Mouse (Mus musculus) layer of hippocampus, postnatal 14 days (tissue): Measurements from ENCODE around the gene Bri3. TPM values are rescaled to one million over a fixed set of nuclear protein-coding genes. Genes with fewer than 3 reads are reported as not detected.
"Not testable (repeated sequence)": the region's sequence is repeated elsewhere in the genome, so short reads cannot be mapped to it uniquely, and the experiment has no call there.

Source experiments
- DNase-seq, 2 experiments: peaks; one replicate each; pipeline ENCODE4 v3.0.0; 2021 to 2022; ENCODE audit warnings: low spot score in 2 of 2, mixed read lengths in 1 of 2
- total RNA-seq, 2 experiments: library from RNA; stranded (reverse); gene quantifications; 2 replicates each; pipeline ENCODE4 v1.2.3; 2021

The Bri3 gene
- total RNA-seq, 2 experiments from 2014 or later: 57.5 to 62.3 TPM

- DNase-seq: no peak
Observed at GRCm38 (mm10) chr5:144356776-144357455, 112.7 kb downstream of the Bri3 start.

DNA sequence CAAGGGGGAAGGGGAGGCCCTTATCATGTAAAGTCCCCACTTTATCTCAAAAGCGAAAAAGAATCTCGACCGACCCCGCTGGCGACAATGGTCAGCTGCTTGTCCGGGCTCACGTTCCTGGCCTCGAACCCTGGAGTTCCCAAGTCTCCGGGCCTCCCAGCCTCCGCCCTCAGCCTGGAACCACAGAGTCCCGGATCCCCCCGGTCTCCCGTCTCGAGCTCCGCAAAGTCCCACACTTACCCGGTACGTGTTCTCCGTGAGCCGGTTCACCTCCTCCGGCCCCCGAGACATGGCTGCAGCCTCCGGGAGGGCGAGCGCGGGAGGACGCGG, 113.3 kb downstream of the Bri3 start:
- DNase-seq: no peak

GRCm38 (mm10) chr5:144357881-144358591, 113.8 kb downstream of the Bri3 start, which contains the start of gene Baiap2l1:
Gene Baiap2l1 (minus strand): TSS chr5:144358112.
- DNase-seq: peak; percentile 18 to 26

GRCm38 (mm10) chr5:144358592-144358917, 114.3 kb downstream of the Bri3 start:
- no peak for DNase-seq

DNA sequence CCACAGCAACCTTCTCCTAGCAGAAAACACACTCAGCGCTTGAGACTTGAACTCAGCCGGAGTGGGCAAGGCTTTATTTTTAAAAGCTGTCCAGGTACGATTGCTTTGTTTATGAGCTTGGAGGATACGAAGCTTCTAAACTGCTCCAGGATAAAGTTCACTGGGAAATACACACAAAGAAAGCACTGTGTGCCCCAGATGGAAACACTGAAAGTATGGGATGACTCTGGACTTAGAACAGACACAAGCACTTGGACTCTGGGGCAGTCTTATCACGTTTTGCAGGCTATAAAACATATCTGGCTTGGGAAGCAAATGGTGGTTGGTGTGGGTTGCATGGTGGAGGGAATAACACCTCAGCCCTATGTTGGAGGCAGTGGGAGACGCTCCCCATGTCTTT, 115.6 kb downstream of the Bri3 start:
- DNase-seq: no peak

DNA sequence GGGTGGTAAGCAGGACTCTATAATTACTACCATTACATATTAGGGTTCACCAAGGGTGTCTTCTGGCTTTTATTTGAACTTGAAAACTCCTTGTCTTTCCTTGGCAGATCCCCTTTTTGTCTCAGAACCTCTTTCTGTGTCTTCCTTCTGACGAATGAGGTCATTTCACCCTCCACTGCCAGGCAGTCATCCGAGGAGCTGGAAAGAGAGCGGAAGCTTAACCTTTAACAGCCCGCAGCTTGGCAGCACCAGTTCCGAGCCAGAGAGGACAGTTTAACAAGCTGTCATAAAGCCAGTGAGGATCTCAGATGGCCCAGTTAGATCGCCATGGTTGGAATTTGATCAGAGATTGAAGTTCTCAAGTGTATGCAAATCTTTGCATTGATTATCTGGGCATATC, 116.1 kb downstream of the Bri3 start:
- no peak for DNase-seq

DNA sequence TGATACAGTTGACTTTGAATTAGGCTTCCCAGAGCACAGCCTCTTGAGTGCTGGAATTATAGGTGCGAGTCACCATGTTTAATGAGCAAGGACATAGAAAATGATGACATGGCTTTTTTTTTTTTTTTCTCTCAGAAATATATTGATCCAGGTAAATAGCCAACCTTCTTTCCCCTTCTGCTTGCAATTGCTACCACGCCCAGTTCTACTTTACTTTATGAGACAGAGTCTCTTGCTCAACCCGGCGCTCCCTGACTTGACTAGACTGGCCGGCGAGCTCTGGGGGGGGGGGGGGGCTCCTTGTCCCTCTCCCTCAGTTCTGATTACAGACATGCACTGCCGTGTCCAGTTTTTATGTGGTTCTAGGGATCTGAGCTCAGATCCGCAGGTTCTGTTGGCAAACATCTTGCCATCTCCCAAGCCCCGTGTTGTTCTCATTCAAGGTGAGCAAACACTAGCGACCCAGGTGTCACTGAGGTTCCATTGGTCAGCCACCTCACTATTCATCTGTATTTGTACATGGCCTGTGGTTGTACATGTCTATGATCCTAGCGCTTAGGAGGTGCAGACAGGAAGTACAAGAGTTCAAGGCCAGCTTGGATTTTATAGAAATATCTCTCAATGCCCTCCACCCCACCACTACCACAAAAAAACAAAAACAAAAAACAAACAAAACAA, 120.6 kb downstream of the Bri3 start:
- DNase-seq: no peak

- not testable (repeated sequence) for DNase-seq
Observed at GRCm38 (mm10) chr5:144366551-144366950, 122.3 kb downstream of the Bri3 start.

DNA sequence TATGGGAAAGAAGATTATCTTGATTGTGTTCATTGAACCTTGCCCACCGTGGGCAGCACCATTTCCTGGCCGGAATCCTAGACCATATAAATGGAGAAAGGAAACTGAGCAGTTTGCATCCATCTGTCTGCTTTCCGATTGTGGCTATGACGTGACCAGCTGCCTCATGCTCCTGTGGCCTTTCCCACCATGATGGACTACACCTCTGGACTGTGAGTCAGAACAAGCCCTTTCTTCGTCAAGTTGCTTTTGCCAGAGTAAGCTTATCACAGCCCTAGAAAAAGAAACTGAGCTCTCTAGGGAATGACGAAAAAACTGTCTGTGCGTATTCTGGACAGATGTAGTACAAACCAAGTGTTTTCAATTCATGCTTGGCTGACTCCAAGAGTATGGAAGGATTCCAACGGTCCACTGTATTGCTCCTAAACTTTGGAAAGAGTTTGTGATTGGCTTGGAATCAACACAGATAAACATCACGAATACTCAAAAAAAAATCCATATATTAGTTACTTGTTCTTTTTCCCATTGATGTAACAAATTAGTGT, 124.5 kb downstream of the Bri3 start:
- DNase-seq: no peak

GRCm38 (mm10) chr5:144370986-144371385, 126.7 kb downstream of the Bri3 start:
- no peak for DNase-seq

DNA sequence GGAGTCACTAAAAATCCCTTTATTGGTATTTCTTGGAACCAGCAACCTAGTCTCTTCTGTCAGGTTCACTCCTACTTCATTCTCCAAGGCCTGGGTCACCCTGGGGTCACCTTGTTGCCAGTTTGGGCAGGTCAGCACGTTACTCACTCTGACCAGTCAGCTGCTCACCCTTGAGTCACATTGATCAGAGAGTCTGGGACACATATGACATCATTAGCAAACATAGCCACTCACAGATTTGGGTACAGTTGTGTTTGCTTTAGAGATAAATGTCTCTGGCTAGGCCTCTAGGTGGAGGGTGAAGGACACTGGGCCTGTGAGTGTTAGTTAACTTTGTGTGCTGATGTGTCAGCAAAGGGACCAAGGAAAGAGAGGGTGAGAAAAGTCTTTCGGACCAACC, 127.9 kb downstream of the Bri3 start:
- DNase-seq: no peak

GRCm38 (mm10) chr5:144372885-144373284, 128.6 kb downstream of the Bri3 start:
- no peak for DNase-seq

GRCm38 (mm10) chr5:144379431-144379830, 135.2 kb downstream of the Bri3 start:
- no peak for DNase-seq

DNA sequence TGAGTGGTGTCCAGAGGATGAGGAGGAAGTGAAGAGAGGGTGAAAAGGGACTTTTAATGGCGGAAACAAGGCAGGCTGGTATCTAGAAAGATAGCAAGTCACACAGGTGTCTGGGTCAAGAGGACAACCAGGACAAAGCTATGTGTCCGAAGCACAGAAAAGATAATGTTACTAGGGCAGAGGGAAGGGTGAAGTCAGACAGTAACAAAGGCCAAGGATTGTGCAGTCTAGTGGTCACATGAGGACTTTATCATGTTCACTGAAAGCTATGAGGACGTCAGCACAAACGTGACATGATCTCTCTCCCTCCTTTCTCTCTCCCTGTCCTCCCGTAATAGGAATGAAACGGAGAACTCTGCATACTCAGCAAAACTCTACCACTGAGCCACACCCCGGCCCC, 136.5 kb downstream of the Bri3 start:
- no peak for DNase-seq

DNA sequence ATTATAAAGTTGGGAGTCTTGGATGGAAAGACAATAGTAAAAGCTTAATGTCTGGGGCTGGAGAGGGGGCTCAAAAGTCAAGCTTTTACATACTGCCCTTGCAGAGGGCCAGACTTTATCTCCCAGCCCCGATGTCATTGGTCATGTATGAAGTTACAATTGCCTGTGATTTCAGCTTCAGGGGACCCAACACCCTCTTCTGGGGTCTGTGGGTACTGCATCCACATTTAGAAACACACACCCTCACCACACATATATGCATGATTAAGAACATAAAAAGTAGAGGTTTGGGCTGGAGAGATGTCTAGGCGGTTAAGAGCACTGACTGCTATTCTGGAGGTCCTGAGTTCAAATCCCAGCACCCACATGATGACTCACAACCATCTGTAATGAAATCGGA, 137.5 kb downstream of the Bri3 start:
- DNase-seq: no peak

GRCm38 (mm10) chr5:144383936-144384335, 139.7 kb downstream of the Bri3 start:
- DNase-seq: no peak

DNA sequence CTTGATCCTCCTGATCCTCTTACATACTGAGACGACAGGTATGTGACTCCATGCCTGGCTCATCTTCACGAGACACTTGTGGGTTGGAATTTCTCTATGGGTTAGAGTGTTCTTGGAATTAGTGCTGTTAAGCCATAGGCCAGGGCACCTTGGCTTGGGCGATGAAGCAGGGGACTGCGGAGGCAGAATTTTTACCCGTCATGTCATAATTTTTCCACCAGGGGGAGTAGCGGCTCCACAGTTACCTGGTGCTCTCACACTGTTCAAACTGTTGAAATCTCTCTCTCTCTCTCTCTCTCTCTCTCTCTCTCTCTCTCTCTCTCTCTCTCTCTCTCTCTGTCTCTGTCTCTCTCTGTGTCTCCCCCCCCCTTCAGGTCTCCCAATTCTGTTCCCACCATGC, 143.6 kb downstream of the Bri3 start:
- DNase-seq: peak; percentile 63 to 71

DNA sequence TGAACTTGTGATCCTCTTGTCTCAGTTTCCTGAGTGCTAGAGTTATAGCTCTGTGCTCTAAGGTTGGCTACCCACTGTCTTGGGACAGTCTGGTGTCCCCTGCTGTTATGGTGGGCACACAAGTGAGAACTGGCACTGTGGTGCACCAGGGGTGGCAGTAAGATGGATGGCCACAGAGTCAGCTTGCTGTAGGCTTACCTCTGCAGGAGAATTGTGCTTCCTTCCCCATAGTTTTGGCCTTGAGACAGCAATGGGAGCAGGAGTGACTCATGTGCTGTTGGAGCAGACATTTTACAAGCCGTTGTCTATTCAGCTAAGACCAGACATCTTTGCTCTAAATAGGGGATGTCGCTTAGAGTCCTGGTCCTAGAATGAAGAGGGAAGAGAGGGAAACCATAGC, 149.9 kb downstream of the Bri3 start:
- DNase-seq: no peak

DNA sequence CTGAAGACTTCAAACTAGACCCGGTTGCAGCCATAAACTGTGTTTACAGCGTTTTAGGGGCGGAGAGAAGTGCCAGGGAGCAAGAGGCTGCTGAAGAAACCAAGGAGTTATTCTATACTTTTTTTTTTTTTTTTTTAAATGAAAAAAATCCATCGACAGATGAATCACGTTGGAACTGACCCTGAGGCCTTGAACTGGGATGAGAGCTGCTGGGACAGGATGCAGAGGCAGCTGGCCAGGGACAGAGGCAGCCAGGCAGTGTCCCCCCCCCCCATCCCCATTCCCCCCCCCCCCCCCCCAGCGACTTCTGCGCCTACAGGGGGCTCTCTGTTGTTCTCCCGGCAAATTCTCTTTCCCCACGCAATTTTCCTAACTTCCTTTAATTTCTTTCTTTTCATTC, 153.3 kb downstream of the Bri3 start:
- DNase-seq: no peak

- no peak for DNase-seq
Observed at GRCm38 (mm10) chr5:144400821-144401220, 156.6 kb downstream of the Bri3 start.

DNA sequence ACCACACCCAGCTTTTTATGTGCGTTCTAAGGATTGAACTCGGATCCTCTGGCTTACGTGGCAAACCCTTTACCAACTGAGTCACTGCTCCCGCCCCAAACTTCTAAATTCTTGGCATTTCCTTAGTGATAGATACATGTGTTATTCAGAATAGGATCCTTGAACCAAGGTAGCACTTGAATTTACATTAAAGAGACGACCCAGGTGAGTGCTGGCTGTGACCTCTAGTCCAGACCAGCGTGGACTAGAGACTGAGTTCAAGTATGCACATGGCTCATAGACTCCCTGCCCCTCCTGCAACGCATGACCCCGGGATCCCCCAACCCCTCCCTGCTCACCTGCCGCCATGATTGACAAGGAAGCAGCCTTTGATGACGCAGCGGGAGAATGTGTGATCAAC, 162.0 kb downstream of the Bri3 start:
- DNase-seq: no peak

- DNase-seq: peak in 1 of 2 experiments; percentile 48
Observed at GRCm38 (mm10) chr5:144410666-144411065, 166.4 kb downstream of the Bri3 start.
